Mouse (Mus musculus): ENCODE data around the gene Ttc7b. TPM values are rescaled to one million over a fixed set of nuclear protein-coding genes. Genes with fewer than 3 reads are reported as not detected.

Gene Ttc7b
- polyA plus RNA-seq, 1 experiment: not detected

DNA sequence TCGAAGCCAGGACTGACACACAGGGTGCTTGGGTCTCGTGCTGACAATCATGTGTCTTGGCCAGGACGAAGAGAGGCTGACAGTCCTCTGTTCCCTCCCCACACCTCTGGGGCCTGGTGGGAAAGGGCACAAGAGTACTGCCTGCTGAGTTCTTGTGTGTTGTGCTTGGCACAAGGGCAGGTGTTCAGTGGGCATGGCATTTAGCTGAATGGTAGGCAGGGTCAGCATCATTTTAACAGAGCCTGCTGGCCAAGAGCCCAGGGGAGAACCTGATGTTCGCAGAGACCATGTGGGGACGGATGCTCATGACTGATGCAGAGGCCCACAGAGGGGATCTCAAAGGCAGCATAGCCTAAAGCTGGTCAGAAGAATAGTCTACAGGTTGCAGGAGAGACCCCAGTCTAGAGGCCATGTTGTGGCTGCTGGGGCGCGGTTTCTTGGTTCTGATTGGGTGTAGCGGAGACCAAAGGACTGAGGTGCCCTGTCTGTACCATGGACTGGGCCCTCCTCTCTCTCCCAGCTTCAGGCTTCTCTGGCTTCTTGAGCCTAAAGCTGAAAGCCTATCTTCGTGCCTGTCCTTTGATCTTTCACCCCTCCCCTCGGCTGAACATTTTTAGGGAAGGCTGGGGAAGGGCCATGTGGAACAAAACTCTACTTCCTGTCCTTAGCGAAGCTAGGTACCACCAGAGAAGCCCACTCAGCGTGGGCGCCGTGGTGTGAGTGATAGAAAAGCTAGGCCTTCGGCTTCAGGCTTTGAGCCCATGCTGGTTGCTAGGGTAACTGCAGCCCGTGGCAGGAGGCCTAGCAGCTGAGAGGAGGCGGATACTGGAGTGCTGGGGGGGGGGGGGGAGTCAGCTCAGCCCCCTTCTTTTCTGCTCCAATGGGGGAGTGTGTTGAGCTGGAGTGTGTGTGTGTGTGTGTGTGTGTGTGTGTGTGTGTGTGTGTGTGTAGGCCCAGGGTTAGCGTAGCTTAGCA, 229.6 kb downstream of the Ttc7b start:
- H3K4me1 ChIP-seq (ENCODE audit: control insufficient read depth, insufficient read depth, low read length): peaks cover 43% of the 10 kb centered on the region
- 28% methylated on average over 18 of the region's 18 CpGs for WGBS
- no peak overlapping the region for H3K4me3 ChIP-seq (ENCODE audit: insufficient read depth, low read depth, low read length)
- no peak for TF ChIP-seq CTCF (IDR thresholded peaks at IDR 0.05; ENCODE audit: insufficient read depth, low read depth, low read length)
- TF ChIP-seq POLR2A (IDR thresholded peaks at IDR 0.05; ENCODE audit: insufficient read depth, low read depth, low read length): no peak
- H3K27ac ChIP-seq (ENCODE audit: insufficient read depth, low read depth, low read length): peak overlapping the region; percentile 88

DNA sequence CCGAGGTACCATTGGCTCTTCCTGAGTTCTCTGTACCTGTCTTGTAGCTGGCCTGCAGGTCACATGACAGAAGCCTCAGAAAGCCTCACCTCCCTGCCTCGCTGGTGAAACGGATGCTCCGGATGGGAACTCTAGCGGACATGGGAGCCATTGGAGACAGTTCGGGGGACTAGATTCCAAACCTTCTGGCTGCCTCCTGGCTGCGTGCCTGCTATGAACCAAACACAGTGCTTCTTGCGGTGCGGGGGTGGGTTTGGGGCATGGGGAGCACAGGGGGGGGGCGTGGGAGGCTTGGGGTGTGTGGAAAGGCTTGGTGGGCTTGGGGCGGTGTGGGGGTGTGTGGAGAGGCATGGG, 230.5 kb downstream of the Ttc7b start:
- peaks cover 43% of the 10 kb centered on the region for H3K4me1 ChIP-seq (ENCODE audit: control insufficient read depth, insufficient read depth, low read length)
- 19% methylated on average over 11 of the region's 11 CpGs for WGBS
- no peak for TF ChIP-seq CTCF (IDR thresholded peaks at IDR 0.05; ENCODE audit: insufficient read depth, low read depth, low read length)
- no peak for TF ChIP-seq POLR2A (IDR thresholded peaks at IDR 0.05; ENCODE audit: insufficient read depth, low read depth, low read length)
- H3K27ac ChIP-seq (ENCODE audit: insufficient read depth, low read depth, low read length): peak overlapping the region; percentile 66
- no peak overlapping the region for H3K4me3 ChIP-seq (ENCODE audit: insufficient read depth, low read depth, low read length)

DNA sequence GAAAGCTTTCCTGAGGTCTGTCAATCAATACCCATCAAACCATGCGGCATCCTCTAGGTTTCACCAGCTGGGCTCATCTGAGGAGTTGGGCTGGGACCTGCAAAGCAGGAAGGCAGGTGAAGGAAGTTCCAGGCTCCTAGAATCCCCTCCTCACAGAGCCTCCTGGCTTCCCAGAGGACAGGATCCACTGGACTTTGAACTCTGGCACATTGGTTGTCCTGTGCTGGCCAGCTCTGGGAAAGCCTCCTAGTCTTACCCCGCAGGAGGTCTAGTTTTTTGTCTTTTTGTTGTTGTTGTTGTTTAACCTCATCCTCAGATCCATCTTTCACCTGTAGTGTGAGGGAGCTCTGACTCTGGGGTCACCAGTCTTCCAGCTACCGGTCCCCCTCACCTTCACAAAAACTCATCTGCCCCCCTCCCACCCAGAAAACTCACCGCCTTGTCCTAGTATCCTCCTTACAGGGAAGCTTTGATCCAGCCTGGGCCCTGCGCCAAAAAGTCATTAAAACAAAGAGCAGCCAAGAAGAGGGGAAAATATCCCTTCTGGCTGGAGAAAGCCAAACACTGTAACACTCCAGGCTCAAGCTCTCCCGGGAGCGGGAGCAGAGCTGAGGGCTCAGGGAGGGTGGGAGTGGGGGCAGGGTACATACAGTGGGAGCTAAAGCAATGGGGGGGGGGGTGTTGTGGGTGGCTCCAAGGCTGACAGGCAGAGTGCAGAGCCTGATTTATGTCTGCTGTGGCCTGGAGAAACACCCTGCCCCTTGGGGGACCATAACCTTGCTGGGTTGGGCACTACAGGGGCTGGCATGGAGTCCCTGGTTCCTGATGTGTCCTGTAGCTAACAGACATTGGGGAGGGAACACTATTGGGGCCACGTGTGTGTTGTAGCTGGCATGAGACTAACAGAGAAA, 231.1 kb downstream of the Ttc7b start:
- Histone ChIP-seq H3K27ac (ENCODE audit: insufficient read depth, low read depth, low read length) (peak overlapping the region; percentile 71), H3K4me1 (ENCODE audit: control insufficient read depth, insufficient read depth, low read length) (peaks cover 47% of the 10 kb centered on the region), H3K4me3 (ENCODE audit: insufficient read depth, low read depth, low read length) (no peak overlapping the region)
- no peak for TF ChIP-seq CTCF (IDR thresholded peaks at IDR 0.05; ENCODE audit: insufficient read depth, low read depth, low read length)
- no peak for TF ChIP-seq POLR2A (IDR thresholded peaks at IDR 0.05; ENCODE audit: insufficient read depth, low read depth, low read length)
- WGBS: 10% methylated on average over 8 of the region's 8 CpGs

DNA sequence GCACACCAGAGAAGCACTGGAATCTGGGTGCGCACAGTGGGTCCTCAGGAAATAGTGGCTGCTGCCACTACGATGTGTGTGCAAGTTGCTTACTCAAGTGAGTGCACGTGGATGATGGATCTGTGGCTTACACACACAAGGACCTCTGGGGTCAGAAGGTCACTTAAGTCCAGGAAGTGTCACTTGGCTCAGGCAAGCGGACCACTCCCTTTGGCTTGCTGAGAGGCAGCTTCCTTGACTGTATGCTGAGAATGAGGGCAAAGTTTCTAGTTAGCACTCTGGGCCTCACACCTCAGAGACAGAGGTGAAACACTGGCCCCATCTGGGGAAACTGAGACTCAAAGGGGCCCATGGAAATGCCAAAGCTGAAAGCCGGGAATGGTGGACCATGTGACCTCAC, 232.6 kb downstream of the Ttc7b start:
- no peak overlapping the region for H3K27ac ChIP-seq (ENCODE audit: insufficient read depth, low read depth, low read length)
- H3K4me1 ChIP-seq (ENCODE audit: control insufficient read depth, insufficient read depth, low read length): peaks cover 36% of the 10 kb centered on the region
- TF ChIP-seq CTCF (IDR thresholded peaks at IDR 0.05; ENCODE audit: insufficient read depth, low read depth, low read length) (no peak), POLR2A (IDR thresholded peaks at IDR 0.05; ENCODE audit: insufficient read depth, low read depth, low read length) (no peak)
- WGBS: 90% methylated on average over 5 of the region's 5 CpGs
- H3K4me3 ChIP-seq (ENCODE audit: insufficient read depth, low read depth, low read length): no peak overlapping the region

DNA sequence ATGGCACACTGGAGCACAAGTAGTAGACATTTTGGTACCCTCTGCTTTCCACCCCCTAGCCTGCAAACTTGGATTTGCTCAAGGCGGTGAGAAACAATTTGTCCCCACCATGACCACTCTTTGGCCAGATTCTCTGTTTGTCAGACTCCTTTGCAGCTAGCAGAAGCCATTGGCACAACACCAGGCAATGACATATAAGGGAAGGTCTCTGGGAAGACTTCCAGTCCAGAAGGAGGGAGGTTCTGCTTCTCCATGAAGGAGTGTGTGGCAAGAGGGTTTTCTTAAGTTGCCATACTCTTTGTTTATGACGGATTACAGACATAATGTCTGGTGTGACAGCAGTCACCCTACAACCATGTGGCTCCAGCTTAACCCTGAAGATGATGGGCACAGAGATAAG, 233.1 kb downstream of the Ttc7b start:
- no peak overlapping the region for H3K27ac ChIP-seq (ENCODE audit: insufficient read depth, low read depth, low read length)
- H3K4me1 ChIP-seq (ENCODE audit: control insufficient read depth, insufficient read depth, low read length): peaks cover 40% of the 10 kb centered on the region
- no peak overlapping the region for H3K4me3 ChIP-seq (ENCODE audit: insufficient read depth, low read depth, low read length)
- no peak for TF ChIP-seq CTCF (IDR thresholded peaks at IDR 0.05; ENCODE audit: insufficient read depth, low read depth, low read length)
- TF ChIP-seq POLR2A (IDR thresholded peaks at IDR 0.05; ENCODE audit: insufficient read depth, low read depth, low read length): no peak
- WGBS: 86% methylated on average over 2 of the region's 2 CpGs

DNA sequence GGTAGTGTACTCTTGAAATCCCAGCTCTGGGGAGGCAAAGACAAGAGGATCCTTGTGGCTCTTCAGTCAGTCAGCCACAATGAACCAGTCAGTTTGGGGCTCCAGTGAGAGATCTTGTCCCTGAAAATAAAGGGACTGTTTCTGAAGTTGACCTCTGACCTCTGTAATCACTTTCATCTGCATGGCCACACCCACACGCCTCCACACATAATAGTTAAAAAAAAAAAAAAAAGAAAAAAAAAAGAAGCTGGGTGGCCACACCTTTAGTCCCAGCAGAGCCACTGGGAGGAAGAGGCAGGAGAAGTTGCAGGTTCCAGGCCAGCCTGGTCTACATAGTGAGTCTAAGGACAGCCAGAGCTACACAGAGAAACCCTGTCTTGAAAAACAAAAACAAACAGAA, 237.3 kb downstream of the Ttc7b start:
- H3K4me1 ChIP-seq (ENCODE audit: control insufficient read depth, insufficient read depth, low read length): peaks cover 38% of the 10 kb centered on the region
- no peak overlapping the region for H3K27ac ChIP-seq (ENCODE audit: insufficient read depth, low read depth, low read length)
- TF ChIP-seq POLR2A (IDR thresholded peaks at IDR 0.05; ENCODE audit: insufficient read depth, low read depth, low read length): no peak
- TF ChIP-seq CTCF (IDR thresholded peaks at IDR 0.05; ENCODE audit: insufficient read depth, low read depth, low read length): no peak
- WGBS: 88% methylated on average over 1 of the region's 1 CpGs
- no peak overlapping the region for H3K4me3 ChIP-seq (ENCODE audit: insufficient read depth, low read depth, low read length)

DNA sequence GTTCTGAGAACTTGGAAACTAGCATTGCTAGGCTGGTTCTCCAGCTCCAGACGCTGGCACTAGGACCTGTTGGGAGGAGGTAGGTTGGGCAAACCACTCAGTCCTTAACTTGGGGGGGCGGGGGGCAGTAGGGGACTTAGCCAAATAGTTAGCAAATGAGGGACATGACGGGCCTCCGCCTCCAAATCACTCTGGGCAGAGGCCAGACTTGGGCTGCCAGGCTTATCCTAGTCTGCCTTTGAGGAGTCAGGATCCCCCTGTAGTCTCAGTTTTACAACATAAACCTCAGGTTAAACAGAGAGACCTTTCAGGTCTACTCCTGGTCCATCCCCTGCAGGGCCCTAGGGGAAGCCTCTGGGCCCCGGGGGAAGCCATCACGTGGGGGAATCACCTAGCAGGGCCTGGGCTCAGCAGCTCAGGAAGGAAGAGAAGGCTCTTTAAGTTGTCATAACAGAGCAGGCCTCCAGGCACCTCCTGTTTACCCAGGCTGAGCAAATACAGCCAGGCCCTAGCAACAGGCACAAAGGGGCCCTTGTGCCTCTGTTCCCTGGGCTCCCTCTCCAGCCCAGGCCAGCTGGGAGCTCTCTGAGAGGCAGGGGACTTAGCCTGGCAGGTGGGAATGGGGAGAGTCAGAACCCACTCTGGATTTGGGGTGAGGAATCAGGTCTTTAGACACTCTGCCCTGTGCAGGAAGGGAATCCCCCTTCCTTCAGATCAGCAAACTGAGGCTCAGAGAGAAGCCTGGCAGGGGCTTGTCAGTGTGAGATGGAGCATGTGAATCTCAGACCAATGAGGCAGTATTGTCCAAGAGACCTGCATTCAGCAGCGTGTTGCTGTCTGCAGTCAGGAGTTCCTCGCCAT, 238.4 kb downstream of the Ttc7b start:
- TF ChIP-seq CTCF (IDR thresholded peaks at IDR 0.05; ENCODE audit: insufficient read depth, low read depth, low read length): no peak
- TF ChIP-seq POLR2A (IDR thresholded peaks at IDR 0.05; ENCODE audit: insufficient read depth, low read depth, low read length): no peak
- 59% methylated on average over 8 of the region's 8 CpGs for WGBS
- no peak overlapping the region for H3K4me3 ChIP-seq (ENCODE audit: insufficient read depth, low read depth, low read length)

More for the DNA sequence above, 238.4 kb downstream of the Ttc7b start:
- Histone ChIP-seq H3K4me1 (ENCODE audit: control insufficient read depth, insufficient read depth, low read length) (peaks cover 41% of the 10 kb centered on the region), H3K27ac (ENCODE audit: insufficient read depth, low read depth, low read length) (peak overlapping the region; percentile 32)
